Mouse (Mus musculus): ENCODE results near the gene Prickle3.
A peak's percentile ranks its signal among the peaks of the same experiment; 100 is the strongest.

The Prickle3 gene

DNA sequence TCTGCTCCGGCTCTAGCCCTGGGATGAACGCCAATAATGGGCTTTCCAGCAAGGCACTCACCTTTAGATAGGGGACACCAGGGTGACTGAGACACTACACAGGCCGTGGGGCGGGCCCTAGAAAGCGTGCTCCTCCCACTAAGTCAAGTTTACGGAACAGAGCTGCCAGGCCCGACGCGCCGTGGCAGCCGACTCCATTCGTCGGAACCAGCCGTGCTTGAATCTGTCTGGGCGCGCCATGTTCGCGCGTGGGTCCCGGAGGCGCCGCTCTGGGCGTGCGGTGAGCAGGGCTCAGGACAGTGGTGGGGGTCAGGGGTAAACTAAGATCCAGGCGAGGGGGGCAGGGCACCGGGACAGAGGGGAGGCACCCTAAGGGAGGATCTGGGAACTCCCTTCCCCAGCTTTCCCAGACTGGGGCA is at the start of gene Prickle3:
TSS of gene Prickle3 (plus strand) at position 40 of the 419 bp plus-strand sequence.
- peak; percentile 46 for DNase-seq (ENCODE audit: low spot score)

DNA sequence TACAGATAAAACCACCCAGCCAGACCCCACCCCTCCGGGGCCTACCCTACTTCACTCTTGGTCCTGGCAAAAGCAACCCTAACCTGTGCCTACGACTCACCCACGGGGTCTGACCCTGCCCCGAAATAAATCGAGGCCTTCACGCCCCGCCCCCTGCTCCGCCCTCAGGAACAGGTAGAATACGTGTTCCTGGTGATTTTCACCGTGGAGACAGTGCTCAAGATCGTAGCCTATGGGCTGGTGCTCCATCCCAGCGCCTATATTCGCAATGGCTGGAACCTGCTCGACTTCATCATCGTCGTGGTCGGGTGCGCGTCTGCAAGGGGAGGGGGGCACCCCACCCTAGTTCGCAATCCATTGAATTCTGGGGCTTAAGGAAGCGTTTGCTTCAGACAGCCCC is 47.0 kb upstream of the Prickle3 start:
- no peak for DNase-seq (ENCODE audit: low spot score)

DNA sequence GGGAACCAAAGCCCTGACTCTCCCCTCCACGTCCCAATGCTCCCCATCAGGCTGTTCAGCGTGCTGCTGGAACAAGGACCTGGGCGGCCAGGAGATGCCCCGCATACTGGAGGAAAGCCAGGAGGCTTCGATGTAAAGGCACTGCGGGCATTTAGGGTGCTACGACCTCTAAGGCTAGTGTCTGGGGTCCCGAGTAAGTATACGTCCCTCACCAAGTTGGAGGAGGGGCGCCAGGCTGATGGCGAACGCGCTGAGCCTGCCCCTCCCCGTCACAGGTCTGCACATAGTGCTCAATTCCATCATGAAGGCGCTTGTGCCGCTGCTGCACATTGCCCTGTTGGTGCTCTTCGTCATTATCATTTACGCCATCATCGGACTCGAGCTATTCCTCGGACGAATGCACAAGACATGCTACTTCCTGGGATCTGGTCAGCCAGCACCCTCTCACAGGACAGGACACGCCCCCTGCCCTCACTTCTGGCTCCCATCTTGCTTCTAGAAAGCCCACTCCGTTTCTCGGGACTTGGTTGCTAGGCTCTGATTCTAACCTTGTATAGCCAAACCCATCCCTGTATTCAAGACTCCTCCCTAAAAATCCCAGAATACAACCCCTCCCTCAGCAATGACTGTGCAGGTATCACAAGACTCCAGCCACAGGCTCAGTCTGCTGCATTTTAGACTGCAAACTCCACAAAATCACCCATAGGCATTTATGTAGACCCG is 46.4 kb upstream of the Prickle3 start:
- peak; percentile 38 for DNase-seq (ENCODE audit: low spot score)

DNA sequence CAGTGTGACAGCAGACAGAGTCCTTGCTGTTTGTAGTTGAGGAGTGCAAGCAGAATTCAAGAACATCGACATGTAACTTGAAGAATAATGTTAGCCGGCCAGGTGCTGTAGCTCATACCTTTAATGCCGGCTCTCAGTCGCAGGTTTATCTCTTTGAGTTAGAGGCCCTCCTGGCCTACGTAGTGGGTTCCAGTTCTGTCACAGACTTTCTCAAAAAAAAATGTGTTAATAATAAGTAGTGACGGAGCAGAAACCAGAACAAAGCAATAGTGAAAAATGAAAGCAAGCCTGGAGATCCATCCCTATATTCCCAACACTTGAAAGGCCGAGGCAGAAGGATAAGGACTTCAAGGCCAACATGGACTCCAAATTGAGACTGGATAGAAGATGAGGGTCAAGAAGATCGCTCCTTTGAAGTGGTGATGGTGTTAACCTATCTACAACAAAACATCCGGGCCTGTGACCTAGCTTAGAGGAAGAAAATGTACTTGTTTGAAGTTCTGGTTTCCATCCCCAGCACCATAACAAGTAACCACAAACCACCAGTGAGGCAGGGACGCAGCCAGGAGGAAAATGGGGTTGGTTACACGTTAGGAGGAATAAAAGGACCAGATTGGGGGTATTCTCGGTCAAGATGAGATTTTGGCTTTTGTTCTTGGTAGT is 39.0 kb upstream of the Prickle3 start:
- DNase-seq (ENCODE audit: low spot score), result no peak

DNA sequence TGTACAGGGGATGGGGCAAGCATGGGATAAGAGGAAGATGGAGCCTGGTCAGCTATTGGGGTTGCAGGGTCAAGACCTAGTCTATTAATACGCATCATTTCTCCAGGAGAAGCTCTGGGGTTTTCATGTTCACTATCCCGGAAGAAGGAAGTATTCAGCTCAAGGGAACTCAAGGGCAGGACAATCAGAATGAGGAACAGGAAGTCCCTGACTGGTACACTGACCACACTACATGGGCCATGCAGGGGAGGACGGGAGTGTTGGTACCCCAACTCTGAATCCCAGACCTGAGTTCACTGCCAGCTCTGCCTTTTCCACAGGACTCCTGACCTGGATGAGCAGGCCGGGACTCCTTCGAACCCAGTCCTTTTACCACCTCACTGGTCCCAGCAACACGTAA is 24.5 kb upstream of the Prickle3 start:
- DNase-seq (ENCODE audit: low spot score), result no peak

DNA sequence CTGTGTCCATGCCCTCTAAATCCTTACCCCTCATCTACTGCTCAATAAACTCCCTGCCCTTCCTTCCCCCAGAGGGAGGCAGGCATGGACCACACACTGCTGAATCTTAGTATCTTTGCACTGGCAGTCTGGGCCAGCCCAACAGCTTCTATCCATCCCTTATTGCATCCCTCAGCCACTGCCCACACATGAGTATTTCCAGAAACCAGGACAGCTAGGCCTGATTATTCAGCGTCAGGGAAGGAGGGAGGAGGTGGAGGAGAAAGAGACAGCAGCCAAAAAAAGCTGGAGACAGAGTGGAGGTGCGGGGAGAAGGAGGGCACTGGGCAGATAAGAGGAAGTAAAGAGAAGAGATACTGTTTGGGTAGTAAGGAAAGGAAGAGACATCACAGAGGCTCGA is 22.0 kb upstream of the Prickle3 start:
- no peak for DNase-seq (ENCODE audit: low spot score)

DNA sequence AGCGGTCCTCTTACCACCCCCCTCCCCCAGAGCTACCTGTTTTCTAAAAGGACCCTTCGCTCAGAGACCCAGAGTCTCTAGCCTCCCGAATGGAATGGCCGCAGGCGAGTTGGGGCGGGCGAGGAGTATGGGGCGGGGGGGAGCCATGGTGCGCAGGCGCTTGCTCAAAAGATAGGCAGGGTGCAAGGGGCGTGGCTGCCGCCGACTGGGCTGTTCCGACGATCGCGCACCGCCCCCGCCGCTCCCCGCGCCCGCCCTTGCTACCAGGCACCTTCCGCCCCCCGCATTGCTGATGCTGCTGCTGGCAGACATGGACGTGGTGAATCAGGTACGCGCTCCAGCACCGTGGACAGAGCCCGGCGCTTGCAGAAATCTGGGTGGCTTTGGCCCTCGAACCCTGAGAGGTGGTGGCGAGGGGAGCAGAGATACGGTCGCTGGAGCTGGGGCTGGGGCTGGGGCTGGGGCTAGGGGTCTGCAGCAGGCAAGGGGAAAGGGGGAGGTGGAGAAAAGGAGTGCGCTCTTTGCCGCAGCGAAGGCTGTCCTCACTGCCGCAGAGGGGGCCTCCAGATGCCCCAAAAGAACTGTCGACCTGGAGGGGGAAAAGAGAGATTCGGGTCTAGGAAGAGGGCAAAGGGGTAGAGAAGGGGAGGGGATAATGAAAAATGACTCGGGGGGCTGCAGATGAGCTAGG is 18.5 kb upstream of the Prickle3 start, which contains the start of gene Syp:
TSS of gene Syp (plus strand) at position 71 of the 691 bp plus-strand sequence.
- DNase-seq (ENCODE audit: low spot score), result peak; percentile 84

DNA sequence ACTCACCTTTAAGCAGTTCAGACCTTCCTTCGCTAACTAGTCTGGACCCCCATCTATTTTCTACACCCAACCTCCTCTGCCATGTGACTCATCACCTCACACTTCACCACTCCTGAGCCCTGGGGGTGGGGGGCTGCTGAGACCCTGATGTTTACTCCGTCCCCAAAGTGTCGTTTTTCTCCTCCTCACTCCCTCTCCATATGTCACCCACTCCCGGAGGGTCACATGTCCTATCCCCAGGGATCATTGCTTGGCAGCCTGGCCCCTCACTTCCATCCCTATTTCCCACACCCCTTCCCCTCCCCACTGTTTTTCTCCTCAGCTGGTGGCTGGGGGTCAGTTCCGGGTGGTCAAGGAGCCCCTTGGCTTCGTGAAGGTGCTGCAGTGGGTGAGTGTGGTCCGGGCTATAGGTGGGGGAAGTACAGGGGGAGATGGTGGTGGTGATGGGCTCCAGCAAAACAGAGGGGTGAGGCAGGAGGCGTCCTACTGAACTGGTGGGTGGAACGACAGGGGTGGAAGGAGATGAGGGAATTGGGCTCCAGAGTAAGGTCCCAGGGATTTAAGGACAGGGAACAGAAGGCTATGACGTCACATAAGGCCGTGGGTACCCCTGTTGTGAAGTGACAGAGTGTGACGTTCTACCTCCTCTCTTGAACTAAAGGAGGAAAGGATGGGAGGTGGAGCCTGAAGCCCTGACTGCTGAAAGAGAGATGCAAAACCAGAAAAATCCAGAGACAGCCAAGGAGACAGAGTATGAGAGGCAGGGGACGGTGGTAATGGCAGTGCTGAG is 17.3 kb upstream of the Prickle3 start:
- DNase-seq (ENCODE audit: low spot score), result no peak

DNA sequence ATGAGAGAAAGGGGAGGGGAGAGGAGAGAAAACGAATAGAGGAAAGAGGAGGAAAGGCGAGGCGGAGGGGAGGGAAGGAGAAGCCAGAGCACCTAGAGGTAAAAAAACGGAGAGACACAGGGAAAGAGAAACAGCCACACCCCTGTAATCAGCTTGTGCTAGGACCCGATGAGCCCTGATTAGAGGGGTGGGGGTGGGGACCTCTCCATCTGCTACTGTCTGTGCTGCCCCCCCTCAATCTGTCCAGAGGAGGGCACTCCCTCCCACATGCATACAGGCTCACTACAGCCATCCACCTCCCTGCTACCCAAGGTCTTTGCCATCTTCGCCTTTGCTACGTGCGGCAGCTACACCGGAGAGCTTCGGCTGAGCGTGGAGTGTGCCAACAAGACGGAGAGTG is 16.3 kb upstream of the Prickle3 start:
- no peak for DNase-seq (ENCODE audit: low spot score)

DNA sequence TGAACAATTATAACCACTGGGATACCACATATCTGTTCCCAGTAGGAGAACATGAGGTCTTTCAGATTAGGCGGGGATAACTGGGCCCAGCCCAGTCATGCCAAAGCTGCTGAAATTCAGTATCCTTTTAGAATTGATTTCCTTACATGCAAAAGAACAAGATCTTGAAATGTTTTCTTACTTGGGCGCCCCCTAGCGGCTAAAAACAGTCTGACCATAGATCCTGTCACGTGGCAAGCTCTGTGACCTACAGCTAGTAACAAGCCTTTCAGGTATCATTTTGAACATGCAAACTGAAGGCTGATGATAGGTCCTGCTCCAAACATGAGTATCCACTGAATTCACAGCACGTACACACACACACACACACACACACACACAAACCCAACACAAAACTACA is 11.7 kb upstream of the Prickle3 start:
- peak; percentile 84 for DNase-seq (ENCODE audit: low spot score)

DNA sequence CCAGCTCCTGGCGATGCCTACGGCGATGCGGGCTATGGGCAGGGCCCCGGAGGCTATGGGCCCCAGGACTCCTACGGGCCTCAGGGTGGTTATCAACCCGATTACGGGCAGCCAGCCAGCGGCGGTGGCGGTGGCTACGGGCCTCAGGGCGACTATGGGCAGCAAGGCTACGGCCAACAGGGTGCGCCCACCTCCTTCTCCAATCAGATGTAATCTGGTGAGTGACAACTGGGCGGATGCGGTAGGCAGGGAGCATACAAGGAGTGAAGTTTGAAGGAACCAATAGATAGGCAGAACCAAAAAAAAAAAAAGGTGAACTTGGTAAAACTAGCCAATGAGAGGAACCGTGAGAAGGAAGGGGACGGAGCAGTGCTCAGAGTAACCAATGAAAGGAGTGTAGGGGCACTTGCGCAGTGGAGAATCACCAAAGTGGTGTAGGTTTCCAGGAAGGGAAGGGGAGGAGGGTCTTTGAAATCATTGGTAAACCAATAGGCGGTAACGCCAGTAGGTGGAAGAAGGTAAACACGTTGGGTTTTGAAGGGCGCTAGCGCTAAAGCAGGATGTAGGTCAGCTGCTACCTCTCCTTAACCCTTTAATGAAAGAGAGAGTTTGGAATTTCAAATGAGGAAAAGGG is 8.3 kb upstream of the Prickle3 start:
- peak; percentile 78 for DNase-seq (ENCODE audit: low spot score)

DNA sequence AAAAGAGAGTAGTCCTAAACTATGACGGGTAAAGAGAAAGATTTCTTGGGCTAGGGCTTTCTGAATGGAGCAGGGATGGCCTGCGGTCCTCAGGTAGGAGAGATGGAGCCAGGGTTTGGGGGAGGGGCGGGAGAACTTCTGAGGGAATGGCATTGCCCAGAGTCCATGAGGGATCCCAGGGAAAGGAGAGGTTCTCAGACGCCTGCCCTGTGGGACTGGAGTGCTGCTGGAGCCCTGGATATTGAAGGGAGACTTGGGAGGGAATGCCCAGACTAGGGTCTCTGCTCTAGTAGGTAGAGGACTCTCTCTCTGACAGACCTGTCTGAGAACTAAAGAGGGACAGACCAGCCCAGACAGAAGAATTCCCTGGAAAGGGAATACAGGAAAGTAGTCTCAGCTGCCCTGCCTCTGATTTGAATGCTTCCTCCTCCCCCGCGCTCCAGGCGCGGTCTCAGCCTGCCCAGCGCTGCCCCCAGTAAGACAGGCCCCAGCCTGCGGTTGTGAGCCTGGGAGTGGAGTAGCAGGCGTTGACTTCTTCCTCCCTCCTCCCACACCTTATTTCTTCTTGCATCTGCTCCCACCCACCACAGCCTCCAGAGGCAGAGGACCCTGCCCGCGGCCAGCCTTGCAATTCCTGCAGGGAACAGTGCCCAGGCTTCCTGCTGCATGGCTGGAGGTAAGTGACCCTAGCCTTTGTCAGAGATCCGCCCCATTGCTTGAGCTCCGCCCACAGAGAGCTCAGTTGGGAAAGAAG is 1.1 kb downstream of the Prickle3 start:
- peak; percentile 47 for DNase-seq (ENCODE audit: low spot score)

DNA sequence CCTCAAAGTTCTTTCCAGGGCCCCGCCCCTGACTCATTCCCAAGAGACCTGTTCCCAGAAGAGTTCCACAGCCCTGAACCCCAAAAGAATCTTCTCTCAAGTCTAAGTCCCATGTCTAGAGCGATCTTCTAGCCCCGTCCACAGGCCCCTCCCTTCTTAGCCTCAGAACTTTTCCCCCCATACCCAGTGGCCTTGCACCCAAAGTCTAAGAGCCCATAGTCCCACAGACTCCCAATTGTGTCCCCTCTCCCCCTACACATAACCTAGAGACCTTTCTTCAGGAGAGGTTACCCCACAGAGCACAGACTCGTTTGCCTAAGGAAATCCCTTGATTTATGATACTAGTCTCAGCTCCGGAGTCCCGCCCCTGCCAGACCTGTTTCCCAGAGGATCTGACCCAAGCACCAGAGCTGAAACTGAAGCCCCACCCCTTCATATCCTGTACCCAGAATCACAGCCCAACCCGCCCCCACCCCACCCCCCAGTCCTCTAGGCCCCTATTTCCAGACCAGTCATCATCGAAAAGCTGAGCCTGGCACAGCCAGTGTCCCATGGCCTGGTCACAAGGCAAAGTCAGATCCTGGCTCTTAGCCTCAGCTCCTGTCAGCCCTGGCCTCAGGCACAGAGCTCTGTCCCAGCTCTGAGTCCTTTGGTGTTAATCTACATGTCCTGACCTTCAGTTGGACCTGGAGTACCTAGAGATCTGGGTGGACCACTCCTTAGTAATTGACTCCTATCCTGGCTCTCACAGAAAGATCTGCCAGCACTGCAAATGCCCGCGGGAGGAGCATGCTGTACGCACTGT is 1.9 kb downstream of the Prickle3 start:
- peak; percentile 31 for DNase-seq (ENCODE audit: low spot score)

DNA sequence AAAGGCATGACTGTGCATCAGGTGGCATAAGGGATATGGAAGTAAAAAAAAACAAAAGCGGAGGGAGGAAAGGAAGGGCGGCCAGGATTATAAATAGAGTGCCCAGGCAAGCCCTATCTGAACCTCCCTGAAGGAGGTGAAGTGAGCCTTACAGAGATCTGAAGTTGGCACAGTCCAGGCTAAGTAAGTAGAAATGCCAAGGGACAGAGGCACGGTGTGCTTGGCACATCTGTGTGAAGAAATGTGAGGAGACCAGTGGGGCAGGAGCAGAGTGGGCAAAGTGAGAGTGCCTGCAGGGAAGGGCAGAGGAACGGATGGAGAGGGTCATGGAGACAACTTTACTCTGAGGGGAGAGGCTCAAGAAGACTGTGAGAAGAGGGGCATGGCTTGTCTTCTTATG is 4.0 kb downstream of the Prickle3 start:
- DNase-seq (ENCODE audit: low spot score), result no peak

DNA sequence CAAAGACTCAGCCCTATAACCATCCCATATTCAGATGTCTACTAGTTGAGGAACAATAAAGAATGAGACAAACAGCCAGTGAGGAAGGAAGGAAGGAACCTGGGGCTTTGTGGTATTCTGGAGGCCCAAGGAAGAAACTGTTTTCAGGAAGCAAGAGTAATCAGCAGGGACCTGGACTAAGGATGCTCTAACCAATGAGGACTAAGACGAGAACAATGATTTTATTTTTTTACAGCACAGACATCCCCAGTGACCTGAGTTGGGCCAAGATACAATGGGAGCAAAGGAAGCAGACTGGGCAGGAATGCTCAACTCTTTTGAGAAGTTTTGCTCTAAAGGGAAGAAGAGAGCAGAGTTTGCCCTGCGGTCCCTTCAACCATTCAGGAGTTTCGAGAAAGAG is 5.9 kb downstream of the Prickle3 start:
- DNase-seq (ENCODE audit: low spot score), result no peak

DNA sequence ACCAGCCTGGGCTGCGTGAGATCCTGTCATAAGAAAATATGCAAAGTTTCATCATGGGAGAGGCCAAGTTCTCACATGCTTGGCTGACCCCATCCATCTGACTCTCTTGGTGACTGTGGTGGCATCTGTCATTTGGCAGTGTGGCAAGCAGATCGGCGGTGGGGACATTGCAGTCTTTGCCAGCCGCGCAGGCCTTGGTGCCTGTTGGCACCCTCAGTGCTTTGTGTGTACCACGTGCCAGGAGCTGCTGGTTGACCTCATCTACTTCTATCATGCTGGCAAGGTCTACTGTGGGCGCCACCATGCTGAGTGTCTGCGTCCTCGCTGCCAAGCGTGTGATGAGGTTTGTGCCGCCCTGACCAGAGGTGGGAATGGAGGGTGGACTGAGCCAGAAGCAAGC is 7.7 kb downstream of the Prickle3 start:
- DNase-seq (ENCODE audit: low spot score), result no peak

DNA sequence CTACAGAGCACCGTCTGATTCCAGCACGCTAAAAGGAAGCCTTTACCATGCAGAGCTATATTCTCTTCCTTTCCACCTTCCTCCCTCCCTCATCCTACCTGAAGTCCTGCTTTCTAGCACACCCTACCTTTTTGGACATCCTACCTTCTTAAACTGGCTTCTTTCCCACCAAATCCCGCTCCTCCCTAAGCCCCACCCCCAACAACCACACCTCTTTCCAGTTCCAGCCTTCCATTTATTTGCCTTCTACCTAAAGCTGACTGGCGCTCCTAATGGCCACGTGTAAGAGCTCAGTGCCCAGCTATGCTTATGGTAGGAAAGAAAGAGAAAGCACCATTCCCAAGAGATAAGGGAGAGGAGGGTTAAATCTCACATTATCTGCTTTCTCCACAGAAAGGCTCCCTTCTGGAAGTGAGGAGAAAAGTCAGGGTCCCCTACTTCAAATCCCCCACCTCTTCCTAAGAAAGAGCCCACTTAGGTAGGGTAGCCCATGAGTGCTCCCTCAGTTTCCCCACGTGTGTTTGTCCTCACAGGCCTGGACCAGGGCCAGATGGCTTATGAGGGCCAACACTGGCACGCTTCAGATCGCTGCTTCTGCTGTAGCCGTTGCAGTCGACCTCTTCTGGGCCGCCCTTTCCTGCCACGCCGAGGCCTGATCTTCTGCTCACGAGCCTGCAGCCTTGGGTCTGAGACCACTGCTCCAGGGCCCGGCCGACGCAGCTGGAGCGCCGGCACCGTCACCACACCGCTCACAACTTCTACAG is 8.9 kb downstream of the Prickle3 start:
- DNase-seq (ENCODE audit: low spot score), result no peak

DNA sequence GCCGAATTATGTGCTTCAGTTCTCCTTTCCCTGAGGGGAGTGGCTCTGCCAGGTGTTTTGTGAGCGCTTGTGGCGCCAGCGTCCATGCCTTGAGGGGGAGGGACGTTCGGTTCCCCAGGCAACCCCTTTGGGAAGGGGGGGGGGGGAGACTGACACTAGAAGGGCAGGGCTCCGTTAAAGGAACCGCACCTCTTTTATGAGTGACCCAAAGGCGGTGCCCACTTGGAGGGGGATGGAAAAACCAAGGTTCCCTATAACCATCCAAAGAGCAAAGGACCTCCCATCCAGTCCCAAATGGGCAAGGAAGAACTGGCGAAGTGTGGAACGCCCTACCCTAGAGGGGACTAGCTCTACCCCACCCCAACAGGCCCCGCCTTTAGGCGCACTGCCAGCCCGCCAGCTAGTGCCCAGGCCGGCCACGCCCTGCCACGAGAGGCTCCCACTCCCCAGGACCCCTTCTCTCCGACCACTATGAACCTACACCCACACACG is 13.4 kb downstream of the Prickle3 start:
- DNase-seq (ENCODE audit: low spot score), result peak; percentile 72

DNA sequence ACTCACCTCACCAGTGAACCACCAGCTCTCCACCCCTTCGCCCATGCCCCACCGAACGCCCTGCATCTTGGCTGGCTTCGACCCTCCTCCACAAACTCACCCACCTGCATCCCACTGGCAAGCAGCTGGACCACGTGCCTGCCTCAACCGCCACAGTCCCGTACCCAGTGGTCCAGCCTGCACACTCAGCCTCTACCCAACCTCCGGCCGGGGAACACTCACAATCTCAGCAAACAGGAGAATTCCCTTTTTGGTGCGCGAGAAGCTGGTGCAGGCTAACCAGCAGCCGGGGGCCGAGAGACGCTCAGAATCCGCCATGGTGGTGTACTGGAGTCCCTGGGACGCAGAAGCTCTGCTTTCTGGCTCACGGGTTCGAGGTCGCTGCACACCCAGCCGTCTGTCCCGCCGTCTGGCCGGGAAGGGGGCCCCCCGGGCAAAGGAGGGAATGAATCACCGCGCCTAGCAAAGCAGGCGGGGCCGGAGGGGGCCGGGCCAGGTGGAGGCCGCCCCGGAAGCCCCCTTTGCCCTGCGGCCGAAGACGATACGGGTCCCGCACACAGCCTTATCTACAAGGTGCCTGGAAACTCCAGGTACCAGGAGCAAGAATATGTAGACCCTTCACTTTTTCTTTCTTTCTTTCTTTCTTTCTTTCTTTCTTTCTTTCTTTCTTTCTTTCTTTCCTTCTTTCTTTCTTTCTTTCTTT is 14.0 kb downstream of the Prickle3 start, which contains the start of gene Plp2:
TSS of gene Plp2 (minus strand) at position 470 of the 703 bp plus-strand sequence.
- DNase-seq (ENCODE audit: low spot score), result peak; percentile 53
